Mouse (Mus musculus) forebrain, embryonic 11.5 days (tissue): Measurements from ENCODE around the gene Cmtm8. TPM values are rescaled to one million over a fixed set of nuclear protein-coding genes. Genes with fewer than 3 reads are reported as not detected.

Experiments used
- ATAC-seq: fragments of 200-750 bp; cut with Nextera tagmentation; replicated peaks from 2 replicates; pipeline ENCODE4 v1.8.0; 2017; ENCODE audit warnings: moderate TSS enrichment; ENCODE audit not compliant: low FRiP score
- DNase-seq: peaks from one replicate; pipeline ENCODE4 v3.0.0-alpha.2; 2017; ENCODE audit warnings: low spot score
- H3K27ac ChIP-seq: fragments of 300-500 bp; sonication (generic); 2 replicates; pipeline ENCODE4 v1.5.1; 2014; ENCODE audit warnings: low read depth, low read length
- H3K27me3 ChIP-seq: fragments of 300-500 bp; sonication (generic); 2 replicates; pipeline ENCODE4 v1.6.1; 2014; ENCODE audit warnings: mild to moderate bottlenecking, low read length, mixed read lengths; ENCODE audit not compliant: control insufficient read depth, insufficient read depth
- H3K36me3 ChIP-seq: fragments of 300-500 bp; sonication (generic); 2 replicates; pipeline ENCODE4 v1.6.1; 2014; ENCODE audit warnings: mild to moderate bottlenecking, low read length, moderate library complexity, mixed read lengths; ENCODE audit not compliant: control insufficient read depth, insufficient read depth
- H3K4me1 ChIP-seq: fragments of 300-500 bp; sonication (generic); replicated peaks from 2 replicates; pipeline ENCODE4 v1.6.1; 2014; ENCODE audit warnings: low read length, mixed read lengths; ENCODE audit not compliant: control insufficient read depth, insufficient read depth
- H3K4me2 ChIP-seq: fragments of 300-500 bp; sonication (generic); 2 replicates; pipeline ENCODE4 v1.6.1; 2014; ENCODE audit warnings: low read depth, mild to moderate bottlenecking, low read length, moderate library complexity, mixed read lengths; ENCODE audit not compliant: severe bottlenecking
- H3K4me3 ChIP-seq: fragments of 300-500 bp; sonication (generic); 2 replicates; pipeline ENCODE4 v1.5.1; 2014; ENCODE audit warnings: low read depth, low read length
- H3K9ac ChIP-seq: fragments of 300-500 bp; sonication (generic); 2 replicates; pipeline ENCODE4 v1.6.1; 2014; ENCODE audit warnings: low read length
- H3K9me3 ChIP-seq: fragments of 300-500 bp; sonication (generic); 2 replicates; pipeline ENCODE4 v1.6.1; 2016; ENCODE audit warnings: low read length, mixed read lengths; ENCODE audit not compliant: control insufficient read depth
- WGBS: fragments of 180-500 bp; shearing (Covaris S2); extraction: QIAGEN DNeasy Blood & Tissue Kit; methylation state at CpG from one replicate; pipeline ENCODE4 v1.1.7; 2014; 5-methylcytosine and 5-hydroxymethylcytosine counted together
- polyA plus RNA-seq: library from polyadenylated mRNA; unstranded; fragments of >200 nt; fragmentation: Nextera tagmentation; extraction: Ambion mirVana; gene quantifications from 2 replicates; pipeline ENCODE4 v1.2.1, GENCODE M21; 2014

Gene Cmtm8
- polyA plus RNA-seq, 1 experiment from 2014 or later, result 19.1 TPM

DNA sequence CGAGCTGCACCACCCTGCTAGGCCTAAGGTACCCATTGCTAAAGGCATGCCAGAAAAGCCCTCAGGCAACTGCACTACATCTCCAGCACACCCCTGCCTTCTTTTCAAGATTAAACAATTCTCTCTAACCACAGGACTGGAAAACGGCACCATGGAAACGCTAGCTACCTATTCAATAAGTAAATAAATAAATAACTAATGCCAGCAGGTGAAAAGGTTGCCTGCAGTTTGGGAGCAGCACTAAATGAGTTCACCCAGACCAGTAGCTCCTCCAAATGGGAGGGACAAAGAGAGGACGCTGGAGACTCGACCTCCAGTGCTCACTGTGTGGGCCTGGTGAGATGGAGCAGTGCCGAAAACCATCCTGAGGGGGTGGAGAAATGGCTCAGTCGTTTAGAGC, 13.6 kb downstream of the Cmtm8 start:
- H3K4me1 ChIP-seq, result peaks cover 8% of the 10 kb centered on the region
- H3K27ac ChIP-seq, result no peak overlapping the region
- ATAC-seq (no peak), DNase-seq (no peak)
- H3K9ac ChIP-seq, result no peak overlapping the region
- no peaks in the 10 kb centered on the region for H3K9me3 ChIP-seq
- H3K4me2 ChIP-seq, result no peak overlapping the region
- H3K36me3 ChIP-seq, result no peaks in the 10 kb centered on the region
- no peaks in the 10 kb centered on the region for H3K27me3 ChIP-seq
- 29% methylated on average over 7 of the region's 7 CpGs for WGBS
- H3K4me3 ChIP-seq, result no peak overlapping the region

DNA sequence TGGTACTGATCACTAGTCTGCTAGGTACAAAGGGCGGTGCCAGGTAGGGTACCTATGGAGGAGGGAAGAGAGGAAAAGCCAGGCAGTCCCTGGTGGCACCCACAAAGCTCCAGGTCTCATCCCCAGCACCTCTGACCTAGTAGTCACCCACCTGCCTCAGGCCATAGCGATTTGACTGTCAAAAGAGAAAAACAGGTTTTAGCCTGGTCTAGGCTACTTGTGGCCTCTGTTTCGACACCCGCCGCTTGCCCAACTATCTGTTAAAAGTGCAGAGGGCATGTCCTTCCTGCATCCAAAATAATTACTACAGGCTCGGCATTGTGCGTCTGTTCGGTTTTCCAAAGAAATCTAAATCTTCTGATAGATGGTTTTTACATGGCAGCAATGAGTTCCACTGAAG, 14.3 kb downstream of the Cmtm8 start:
- 92% methylated on average over 8 of the region's 8 CpGs for WGBS
- no peak overlapping the region for H3K9ac ChIP-seq

DNA sequence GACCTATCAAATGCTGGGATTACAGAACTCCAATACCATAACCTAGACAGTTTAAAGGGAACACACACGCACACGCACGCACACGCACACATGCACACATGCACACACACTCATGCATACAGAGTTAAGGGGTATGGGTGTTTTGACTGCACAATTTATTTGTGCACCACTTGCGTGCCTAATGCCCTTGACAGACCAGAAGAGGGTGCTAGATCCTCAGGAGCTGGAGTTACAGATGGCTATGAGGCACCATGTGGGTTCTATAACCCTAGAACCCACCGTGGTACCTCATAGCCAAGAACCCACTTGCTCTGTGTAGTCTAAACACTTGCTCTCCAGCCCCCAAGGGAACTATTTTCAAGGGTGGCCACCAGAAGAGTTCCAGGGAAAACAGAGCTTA, 15.6 kb downstream of the Cmtm8 start:
- Histone ChIP-seq H3K36me3 (no peaks in the 10 kb centered on the region), H3K4me3 (no peak overlapping the region), H3K4me1 (peaks cover 8% of the 10 kb centered on the region), H3K4me2 (no peak overlapping the region), H3K27me3 (no peaks in the 10 kb centered on the region), H3K9ac (no peak overlapping the region), H3K27ac (no peak overlapping the region), H3K9me3 (no peaks in the 10 kb centered on the region)
- WGBS, result 94% methylated on average over 6 of the region's 6 CpGs
- ATAC-seq (no peak), DNase-seq (no peak)

More for the DNA sequence above, 14.3 kb downstream of the Cmtm8 start:
- H3K4me3 ChIP-seq, result no peak overlapping the region
- H3K9me3 ChIP-seq, result no peaks in the 10 kb centered on the region
- H3K27me3 ChIP-seq, result no peaks in the 10 kb centered on the region
- no peak overlapping the region for H3K27ac ChIP-seq
- DNase-seq (no peak), ATAC-seq (no peak)
- no peak overlapping the region for H3K4me2 ChIP-seq
- no peaks in the 10 kb centered on the region for H3K36me3 ChIP-seq
- H3K4me1 ChIP-seq, result peaks cover 8% of the 10 kb centered on the region

DNA sequence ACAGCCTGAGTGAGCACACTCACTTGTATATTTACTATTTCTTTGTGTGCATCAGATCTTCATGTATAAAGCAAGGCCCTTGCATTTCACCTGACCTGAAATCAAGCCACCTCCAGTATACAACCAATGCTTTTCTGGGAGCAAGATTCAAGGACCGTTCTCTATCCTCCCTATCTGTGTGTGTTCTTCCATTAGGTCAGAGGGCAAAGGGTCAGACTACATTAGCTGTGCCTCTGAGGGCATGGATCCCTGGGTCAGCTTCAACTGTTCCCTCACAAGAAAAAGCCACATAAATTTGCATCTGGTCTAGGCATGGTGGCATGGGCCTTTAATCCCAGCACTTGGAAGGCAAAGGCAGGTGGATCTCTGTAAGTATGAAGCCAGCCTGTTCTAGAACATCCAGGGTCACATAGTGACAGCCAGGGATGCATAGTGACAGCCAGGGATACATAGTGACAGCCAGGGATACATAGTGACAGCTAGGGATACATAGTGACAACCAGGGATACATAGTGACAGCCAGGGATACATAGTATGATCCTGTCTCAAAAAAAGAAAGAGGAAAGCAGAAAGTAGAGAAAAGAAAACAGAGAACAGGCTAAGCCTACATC, 16.6 kb downstream of the Cmtm8 start:
- peaks cover 8% of the 10 kb centered on the region for H3K4me1 ChIP-seq
- 64% methylated on average over 1 of the region's 1 CpGs for WGBS
- no peak overlapping the region for H3K4me3 ChIP-seq
- ATAC-seq, result no peak
- H3K9me3 ChIP-seq, result no peaks in the 10 kb centered on the region
- no peak for DNase-seq
- no peak overlapping the region for H3K27ac ChIP-seq
- H3K36me3 ChIP-seq, result no peaks in the 10 kb centered on the region
- H3K9ac ChIP-seq, result no peak overlapping the region
- no peak overlapping the region for H3K4me2 ChIP-seq
- H3K27me3 ChIP-seq, result no peaks in the 10 kb centered on the region

DNA sequence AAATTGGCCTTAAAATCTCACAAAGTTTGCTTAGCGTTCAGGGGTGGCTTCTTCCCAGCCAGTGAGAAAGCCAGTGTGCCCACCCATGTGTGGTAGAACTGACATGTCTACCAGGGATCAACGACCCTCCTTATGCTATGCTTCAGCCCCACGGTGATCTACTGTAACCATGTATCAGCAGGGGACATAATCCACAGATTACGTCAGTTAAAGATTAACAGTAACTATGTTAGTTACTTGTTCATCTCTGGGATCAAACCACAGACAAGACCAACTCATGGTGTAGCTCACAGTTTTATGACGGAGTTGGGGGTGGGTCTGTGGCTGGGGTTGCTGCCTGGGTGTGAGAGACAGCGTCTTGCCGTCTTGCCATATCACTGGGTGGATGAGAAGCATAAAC, 19.8 kb downstream of the Cmtm8 start:
- 95% methylated on average over 7 of the region's 7 CpGs for WGBS
- Histone ChIP-seq H3K36me3 (no peaks in the 10 kb centered on the region), H3K27me3 (no peaks in the 10 kb centered on the region), H3K4me2 (no peak overlapping the region), H3K9ac (no peak overlapping the region), H3K4me1 (no peaks in the 10 kb centered on the region), H3K9me3 (no peaks in the 10 kb centered on the region), H3K27ac (no peak overlapping the region), H3K4me3 (no peak overlapping the region)
- DNase-seq, result no peak
- no peak for ATAC-seq

DNA sequence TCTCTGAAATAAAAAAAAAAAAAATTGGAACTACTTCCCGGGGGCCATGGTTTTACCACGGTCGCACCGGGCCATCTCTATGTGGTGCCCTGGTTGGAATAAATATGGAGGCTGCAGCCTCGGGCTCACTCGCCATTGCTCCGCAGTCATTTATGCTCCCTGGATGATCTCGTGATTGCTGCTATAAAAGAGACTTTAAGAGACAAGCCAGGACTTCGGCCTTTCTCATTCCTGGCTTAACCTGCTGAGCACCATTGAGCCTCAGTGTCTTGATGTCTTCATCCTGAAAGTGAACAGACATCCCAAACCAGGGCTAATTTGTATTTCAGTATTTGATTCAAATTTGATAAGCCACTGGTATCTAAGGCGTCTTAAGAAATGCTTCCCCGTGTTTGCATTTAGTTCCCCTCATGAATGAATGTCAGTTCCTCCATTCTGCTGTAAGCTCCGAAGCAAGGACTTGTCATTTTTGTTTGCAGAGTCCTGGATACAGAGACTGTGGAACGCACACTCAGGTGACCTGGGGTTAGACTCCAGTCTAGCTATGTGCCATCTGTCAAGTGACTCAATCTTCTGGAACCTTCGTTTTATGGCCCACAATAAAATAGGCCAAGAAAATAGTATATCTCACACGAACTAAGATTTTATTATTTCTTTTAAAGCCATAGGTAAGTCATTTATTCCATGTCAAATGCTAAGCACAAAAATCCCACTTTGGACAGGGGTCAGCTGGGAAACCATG, 22.2 kb downstream of the Cmtm8 start:
- H3K27ac ChIP-seq, result no peak overlapping the region
- DNase-seq (no peak), ATAC-seq (no peak)
- H3K27me3 ChIP-seq, result no peaks in the 10 kb centered on the region
- no peaks in the 10 kb centered on the region for H3K4me1 ChIP-seq
- H3K4me2 ChIP-seq, result no peak overlapping the region
- no peaks in the 10 kb centered on the region for H3K9me3 ChIP-seq
- H3K4me3 ChIP-seq, result no peak overlapping the region
- no peak overlapping the region for H3K9ac ChIP-seq
- H3K36me3 ChIP-seq, result no peaks in the 10 kb centered on the region
- WGBS, result 95% methylated on average over 15 of the region's 15 CpGs

- Histone ChIP-seq H3K4me2 (no peak overlapping the region), H3K27me3 (no peaks in the 10 kb centered on the region), H3K9ac (no peak overlapping the region), H3K4me1 (no peaks in the 10 kb centered on the region), H3K36me3 (no peaks in the 10 kb centered on the region), H3K27ac (no peak overlapping the region), H3K4me3 (no peak overlapping the region), H3K9me3 (no peaks in the 10 kb centered on the region)
- no peak for DNase-seq
- WGBS, result 94% methylated on average over 3 of the region's 3 CpGs
- ATAC-seq, result no peak
Measured at GRCm38 (mm10) chr9:114818918-114819317, 25.0 kb downstream of the Cmtm8 start.

- DNase-seq, result no peak
- no peaks in the 10 kb centered on the region for H3K9me3 ChIP-seq
- WGBS, result 87% methylated on average over 7 of the region's 7 CpGs
- no peak overlapping the region for H3K4me3 ChIP-seq
- H3K27ac ChIP-seq, result no peak overlapping the region
- H3K9ac ChIP-seq, result no peak overlapping the region
- H3K27me3 ChIP-seq, result no peaks in the 10 kb centered on the region
- no peaks in the 10 kb centered on the region for H3K36me3 ChIP-seq
- no peak overlapping the region for H3K4me2 ChIP-seq
- ATAC-seq, result no peak
- H3K4me1 ChIP-seq, result no peaks in the 10 kb centered on the region
Measured at GRCm38 (mm10) chr9:114817012-114817411, 26.9 kb downstream of the Cmtm8 start.

GRCm38 (mm10) chr9:114816121-114816520, 27.8 kb downstream of the Cmtm8 start:
- ATAC-seq (no peak), DNase-seq (no peak)
- Histone ChIP-seq H3K4me3 (no peak overlapping the region), H3K27ac (no peak overlapping the region), H3K27me3 (no peaks in the 10 kb centered on the region), H3K36me3 (no peaks in the 10 kb centered on the region), H3K4me1 (no peaks in the 10 kb centered on the region), H3K9ac (no peak overlapping the region), H3K4me2 (no peak overlapping the region), H3K9me3 (no peaks in the 10 kb centered on the region)
- WGBS, result 92% methylated on average over 7 of the region's 7 CpGs
